Mouse (Mus musculus) 416B (cell line): Measurements from ENCODE around the gene Hipk4.
"Not testable (repeated sequence)": the region's sequence is repeated elsewhere in the genome, so short reads cannot be mapped to it uniquely, and the experiment has no call there.

ENCODE experiments used
- DNase-seq: peaks from one replicate; pipeline ENCODE4 v3.0.0; 2011; ENCODE audit warnings: low read depth

Hipk4 gene

DNA sequence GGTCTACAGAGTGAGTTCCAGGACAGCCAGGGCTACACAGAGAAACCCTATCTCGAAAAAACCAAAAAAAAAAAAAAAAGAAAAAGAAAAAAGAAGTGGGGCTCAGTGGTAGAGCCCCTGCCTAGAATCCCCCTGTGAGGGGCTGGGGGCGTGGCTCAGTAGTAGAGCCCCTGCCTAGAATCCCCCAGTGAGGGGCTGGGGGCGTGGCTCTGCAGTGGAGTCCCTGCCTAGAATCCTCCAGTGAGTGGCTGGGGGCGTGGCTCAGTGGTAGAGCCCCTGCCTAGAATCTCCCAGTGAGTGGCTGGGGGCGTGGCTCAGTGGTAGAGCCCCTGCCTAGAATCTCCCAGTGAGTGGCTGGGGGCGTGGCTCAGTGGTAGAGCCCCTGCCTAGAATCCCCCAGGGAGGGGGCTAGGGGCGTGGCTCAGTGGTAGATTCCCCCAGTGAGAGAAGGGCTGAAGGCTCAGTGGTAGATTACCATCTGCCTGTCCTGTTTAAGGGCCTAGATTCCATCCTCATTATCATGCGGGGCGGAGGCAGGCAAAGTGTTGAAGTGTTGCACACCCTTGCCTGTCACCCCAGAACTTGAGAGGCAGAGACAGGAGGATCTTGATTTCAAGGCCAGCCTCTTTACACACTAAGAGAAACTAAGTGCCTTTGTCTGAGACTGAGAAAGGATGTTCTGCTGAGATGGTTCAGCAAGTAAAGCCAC lies 28.3 kb upstream of the Hipk4 start:
- not testable (repeated sequence) for DNase-seq

DNA sequence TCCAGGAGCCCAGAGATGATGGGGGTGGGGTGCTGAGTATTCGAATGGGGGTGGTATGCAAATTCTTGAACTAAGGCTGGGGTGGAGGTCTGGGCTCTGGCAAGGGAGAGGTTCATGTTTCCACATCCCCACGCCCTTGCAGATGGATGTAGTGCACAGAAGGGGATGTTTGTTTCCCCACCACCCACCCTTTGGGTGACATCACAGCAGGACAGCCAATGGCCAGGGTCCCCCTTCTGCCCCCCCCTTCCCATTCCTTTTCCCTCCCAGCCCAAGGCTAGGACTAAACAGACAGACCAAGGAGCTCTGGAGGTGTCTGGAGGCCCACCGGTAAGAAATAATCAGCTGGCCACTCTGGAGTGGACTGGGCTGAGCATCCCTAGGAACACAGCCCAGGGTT lies 24.0 kb upstream of the Hipk4 start, which contains the start of gene Prx:
TSS of gene Prx (plus strand) at position 289 of the 400 bp plus-strand sequence.
- no peak for DNase-seq

- DNase-seq = no peak
Measured at GRCm38 (mm10) chr7:27501620-27502019, 21.4 kb upstream of the Hipk4 start.

DNA sequence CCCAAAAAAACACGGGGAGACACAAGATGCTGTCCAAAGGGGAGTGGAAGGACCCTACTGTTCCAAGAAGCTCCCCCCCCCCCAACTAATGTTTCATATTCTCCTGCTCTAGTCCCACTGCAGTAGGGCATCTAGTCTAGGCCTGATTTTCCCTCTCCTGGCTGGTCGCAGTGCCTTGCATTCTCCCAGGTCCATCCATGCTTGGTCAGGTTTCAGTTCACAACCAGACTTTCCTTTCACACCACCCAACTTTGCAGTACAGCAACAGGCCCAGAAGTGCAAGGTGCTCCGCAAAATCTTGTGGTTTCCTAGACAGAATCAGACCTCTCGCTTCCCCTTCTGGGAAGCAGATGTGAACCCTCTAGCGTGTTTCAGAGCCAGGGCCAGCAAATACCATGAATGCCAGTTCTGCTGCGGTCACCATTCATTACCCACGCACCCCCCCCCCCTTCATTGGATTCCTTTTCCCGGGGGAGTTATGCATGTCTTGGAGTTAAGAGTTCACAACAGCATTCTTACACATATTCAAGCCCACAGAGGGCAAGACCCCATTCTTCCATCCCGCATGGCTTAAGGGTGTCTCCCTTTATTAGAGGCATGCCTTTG lies 16.2 kb upstream of the Hipk4 start:
- DNase-seq = peak; percentile 66

DNA sequence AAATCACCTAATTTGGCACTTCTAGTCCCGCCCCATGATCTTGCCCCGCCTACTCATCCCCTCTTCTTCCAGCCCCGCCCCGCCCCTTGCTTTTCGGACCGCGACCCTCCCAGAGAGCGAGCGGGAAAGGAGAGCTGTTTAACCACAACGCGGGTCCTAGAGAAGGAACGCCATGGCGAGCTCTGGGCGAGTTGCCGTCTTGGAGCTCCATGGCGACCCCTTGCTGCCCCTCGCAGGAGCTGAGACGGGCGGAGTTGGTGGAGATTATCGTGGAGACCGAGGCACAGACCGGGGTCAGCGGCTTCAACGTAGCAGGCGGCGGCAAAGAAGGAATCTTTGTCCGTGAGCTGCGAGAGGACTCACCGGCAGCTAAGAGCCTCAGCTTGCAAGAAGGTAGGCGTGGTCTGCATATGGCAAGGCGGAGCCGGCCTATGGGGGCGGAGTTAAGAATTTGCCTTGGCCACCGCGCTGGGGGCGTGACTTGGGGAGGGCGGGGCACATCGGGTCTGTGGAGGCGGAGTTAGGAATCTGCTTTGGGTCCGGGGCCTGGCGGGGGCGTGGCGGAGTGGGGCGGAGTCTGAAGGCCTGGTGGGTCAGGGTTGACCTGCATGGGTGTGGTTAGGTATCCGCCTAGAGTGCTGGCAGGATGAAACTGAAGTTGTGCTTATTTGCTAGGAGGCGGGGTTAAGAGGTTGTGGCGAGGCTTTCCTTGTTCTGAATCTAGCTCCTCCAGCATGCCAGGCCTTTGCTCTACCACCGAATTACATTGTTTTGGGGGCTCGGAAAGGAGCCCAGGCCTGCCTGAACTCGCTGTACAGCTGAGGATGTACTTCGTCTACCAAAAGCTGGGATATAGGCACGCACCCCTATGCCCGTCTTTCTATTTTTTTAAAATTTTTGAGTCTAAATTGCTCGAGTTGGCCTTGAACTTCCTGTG lies 15.1 kb upstream of the Hipk4 start:
- DNase-seq = peak; percentile 99

DNA sequence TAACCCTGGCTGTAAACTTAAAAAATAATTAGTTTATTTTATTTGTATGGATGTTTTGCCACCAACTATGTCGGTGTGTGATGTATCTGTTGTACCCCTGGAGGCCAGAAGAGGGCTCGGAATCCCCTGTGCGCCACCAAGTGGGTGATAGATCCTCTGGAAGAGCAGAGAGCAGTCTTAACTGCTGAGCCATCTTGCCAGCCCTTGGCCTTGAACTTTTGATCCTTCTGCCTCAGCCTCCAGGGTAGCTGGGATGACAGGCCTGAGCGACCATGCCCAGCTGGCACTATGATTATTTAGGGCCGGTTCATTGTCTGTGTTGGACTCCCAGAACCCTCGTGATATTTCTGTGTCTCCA lies 14.4 kb upstream of the Hipk4 start:
- peak; percentile 91 for DNase-seq

GRCm38 (mm10) chr7:27510809-27511208 lies 12.3 kb upstream of the Hipk4 start:
- DNase-seq = no peak

DNA sequence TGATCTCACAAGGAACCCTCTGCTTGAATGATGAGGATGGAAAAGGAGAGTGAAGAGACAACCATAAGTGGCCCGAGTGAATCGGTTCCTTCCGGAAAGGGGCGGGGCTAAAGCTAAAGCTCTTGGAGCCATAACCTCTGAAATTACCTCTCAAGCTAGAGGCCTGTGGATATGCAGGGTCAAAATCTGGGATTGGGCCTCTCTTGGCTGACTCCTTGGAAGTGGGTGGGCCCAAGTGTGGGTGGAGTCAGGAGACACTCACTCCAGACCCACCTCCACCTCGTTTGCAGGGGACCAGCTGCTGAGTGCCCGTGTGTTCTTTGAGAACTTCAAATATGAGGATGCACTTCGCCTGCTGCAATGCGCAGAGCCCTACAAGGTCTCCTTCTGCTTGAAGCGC lies 8.1 kb upstream of the Hipk4 start:
- no peak for DNase-seq

- DNase-seq = no peak
Measured at GRCm38 (mm10) chr7:27518314-27518713, 4.8 kb upstream of the Hipk4 start.

- no peak for DNase-seq
Measured at GRCm38 (mm10) chr7:27520104-27520503, 3.0 kb upstream of the Hipk4 start.

DNA sequence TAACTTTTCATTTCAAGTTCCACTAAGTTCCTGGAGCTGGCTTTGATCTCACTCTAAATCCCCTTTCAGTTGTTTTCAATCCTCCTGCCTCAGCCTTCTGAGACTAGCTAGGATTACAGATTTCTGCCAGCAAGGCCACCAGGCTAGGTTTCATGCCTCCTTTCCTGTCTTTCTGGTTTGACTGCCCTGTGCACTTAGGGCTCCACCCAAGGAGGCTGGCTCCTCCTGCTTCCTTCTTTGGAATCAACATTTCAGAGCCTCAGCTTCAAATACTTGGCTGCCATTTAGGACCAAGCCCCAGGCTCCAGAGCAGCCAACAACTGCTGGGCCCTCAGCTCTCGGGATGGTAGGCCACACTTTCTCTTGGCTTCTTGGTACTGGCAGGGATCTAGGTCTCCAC lies 2.5 kb upstream of the Hipk4 start:
- DNase-seq = no peak

DNA sequence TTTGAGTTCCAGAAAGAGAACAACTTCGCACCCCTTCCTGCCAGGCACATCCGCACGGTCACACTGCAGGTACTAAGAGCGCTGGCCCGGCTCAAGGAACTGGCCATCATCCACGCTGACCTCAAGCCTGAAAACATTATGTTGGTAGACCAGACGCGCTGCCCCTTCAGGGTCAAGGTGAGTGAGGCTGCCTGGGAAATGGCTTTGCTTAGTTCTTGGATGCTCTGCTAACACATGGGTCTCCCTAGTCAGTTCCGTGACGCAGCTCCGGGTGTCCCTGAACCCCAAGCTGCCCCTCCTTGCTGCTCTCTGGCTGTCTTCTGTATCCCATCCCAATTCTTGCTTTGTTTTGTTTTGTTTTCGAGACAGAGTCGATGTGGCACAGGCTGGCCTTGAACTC lies 738 bp downstream of the Hipk4 start:
- DNase-seq = no peak

DNA sequence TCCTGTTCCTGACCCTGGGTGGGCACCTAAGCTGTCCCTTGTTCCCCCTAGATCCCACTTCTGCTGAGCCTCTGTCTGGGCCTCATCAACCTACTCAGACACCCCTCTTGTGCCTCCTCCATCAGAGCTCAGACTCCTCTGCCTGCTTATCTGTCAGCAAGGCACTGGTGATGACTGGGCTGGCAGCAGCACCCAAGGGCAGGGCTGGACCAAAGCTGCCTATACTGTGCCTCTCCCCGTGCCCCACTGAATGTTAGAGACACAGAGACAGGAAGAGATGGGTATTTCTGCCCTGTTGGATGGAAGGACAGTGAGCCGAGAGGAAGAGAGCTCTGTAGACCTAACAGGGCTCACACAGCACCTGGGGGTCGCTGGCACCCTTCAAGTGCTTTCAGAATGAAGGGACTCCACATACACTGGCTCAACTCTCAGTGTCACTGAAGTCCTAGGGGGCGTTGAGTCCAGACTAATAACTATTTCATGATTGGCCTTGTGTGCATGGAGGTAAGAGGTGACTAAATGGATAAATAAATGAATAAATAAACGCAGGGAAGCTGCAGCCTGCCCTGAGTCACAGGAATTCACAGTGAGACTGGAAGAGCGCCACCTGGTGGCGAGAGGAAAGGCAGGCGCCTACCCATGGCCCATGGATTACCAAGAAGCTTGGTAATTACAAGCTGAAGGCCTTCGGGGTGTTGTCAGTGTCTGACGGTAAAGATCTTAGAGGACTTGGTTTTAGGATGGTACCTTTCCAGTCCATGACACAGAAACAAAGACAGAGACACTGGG lies 3.2 kb downstream of the Hipk4 start:
- peak; percentile 83 for DNase-seq

- DNase-seq = no peak
Measured at GRCm38 (mm10) chr7:27529070-27529469, 6.0 kb downstream of the Hipk4 start.

GRCm38 (mm10) chr7:27530937-27531336 lies 7.9 kb downstream of the Hipk4 start:
- DNase-seq = no peak

- DNase-seq = no peak
Measured at GRCm38 (mm10) chr7:27531707-27532106, 8.6 kb downstream of the Hipk4 start.

DNA sequence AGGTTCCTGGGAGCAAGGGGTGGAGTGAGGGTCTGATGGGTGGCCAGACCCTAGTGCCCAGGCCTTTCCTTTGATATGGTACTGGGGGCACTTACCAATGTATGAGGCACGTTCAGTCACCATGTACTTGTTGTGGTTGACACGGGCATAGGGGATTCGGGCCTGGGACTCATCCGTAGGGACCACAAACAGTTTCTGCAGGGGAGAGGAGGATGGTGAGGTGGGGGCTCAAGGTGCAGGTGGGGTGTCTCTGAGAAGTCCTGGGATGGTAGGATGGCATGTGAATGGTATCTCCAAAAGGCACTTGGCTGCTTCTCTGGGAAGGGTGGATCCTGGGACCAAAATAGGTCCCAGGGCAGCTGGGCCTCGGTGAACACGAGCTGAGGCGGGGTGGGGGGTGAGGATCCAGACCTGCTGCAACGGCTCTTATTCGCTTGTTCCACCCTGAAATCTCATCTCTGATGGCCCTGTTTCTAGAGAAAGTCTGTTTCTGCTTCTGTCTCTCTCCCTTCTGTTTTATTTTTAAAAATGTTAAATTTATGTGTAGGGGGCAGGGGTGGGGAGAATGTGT lies 9.5 kb downstream of the Hipk4 start:
- no peak for DNase-seq

DNA sequence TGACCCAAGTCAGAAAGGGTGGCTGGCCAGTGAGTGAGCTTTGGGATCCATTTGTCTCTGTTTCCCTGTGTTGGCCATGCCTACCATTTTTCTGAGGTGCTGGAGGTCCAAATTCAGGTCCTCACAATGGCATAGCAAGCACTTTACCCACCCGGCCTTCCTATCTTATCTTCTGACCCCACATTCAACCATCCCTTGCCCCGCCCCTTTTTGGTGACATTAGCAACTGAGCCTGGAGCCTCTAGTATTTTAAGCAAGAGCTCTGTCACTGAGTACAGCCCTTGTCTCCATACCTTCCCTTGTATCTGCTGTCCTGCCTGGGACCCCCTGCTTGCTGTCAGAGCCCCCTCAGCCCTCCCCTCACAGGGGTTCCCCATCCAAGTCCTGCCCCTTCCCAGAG lies 12.3 kb downstream of the Hipk4 start:
- DNase-seq = no peak

- DNase-seq = no peak
Measured at GRCm38 (mm10) chr7:27536618-27537017, 13.6 kb downstream of the Hipk4 start.

- DNase-seq = no peak
Measured at GRCm38 (mm10) chr7:27537998-27538397, 14.9 kb downstream of the Hipk4 start.

DNA sequence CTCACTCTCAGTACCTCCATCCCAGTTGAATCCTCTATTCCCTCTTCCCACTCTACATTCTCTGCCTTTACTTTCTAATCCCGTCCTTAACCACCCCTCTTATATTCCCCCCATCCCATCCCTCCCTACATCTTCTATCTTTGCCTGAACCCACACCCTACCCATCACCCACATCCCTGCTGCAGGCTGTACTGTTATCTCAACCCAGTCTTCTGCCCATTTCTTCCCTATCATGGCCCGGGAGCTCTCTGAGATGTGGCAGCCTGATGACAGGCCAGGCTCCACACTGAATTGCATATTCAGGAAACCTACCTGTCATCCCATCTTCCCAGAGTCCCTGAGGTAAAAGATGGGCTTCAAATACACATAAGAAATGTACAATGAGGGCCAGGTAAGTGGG lies 15.7 kb downstream of the Hipk4 start:
- no peak for DNase-seq

DNA sequence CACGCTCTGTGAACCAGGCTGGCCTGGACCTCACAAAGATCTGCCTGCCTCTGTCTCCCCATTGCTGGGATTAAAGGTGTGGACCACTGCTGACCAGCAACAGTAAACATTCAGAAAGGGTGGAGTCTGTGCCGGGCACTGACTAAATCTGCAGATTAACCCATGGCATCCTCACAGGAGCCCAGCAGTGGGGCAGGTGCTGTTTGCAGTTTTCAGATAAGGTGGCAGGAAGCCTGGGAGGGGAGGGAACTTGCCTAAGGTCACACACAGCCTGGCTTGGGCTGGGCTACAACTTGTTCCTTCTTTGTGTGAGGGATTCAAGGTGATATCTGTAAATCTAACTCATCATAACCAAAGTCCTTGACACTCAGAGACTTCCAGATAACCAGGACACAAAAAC lies 17.5 kb downstream of the Hipk4 start:
- peak; percentile 21 for DNase-seq
